Mouse (Mus musculus) kidney, adult 2 months (tissue): ENCODE results near the gene Tifa. TPM values are rescaled to one million over a fixed set of nuclear protein-coding genes. Genes with fewer than 3 reads are reported as not detected.

Experiments used
- DNase-seq: peaks from one replicate; pipeline ENCODE4 v3.0.0; 2021
- H3K27ac ChIP-seq: fragments of 200-500 bp; 2 replicates; pipeline ENCODE4 v1.5.1; 2012; ENCODE audit warnings: low read depth, low read length, control low read depth, inconsistent platforms; ENCODE audit not compliant: insufficient read depth
- H3K27me3 ChIP-seq: fragments of 200-500 bp; replicated peaks from 2 replicates; pipeline ENCODE4 v1.6.1; 2012; ENCODE audit warnings: mild to moderate bottlenecking, moderate library complexity, low read length, inconsistent platforms; ENCODE audit not compliant: control insufficient read depth, insufficient read depth
- H3K36me3 ChIP-seq: fragments of 200-500 bp; 2 replicates; pipeline ENCODE4 v1.6.1; 2012; ENCODE audit warnings: mild to moderate bottlenecking, moderate library complexity, low read length, inconsistent platforms; ENCODE audit not compliant: control insufficient read depth, insufficient read depth
- H3K4me1 ChIP-seq: fragments of 200-500 bp; 2 replicates; pipeline ENCODE4 v1.6.1; 2011; ENCODE audit warnings: low read length; ENCODE audit not compliant: control insufficient read depth, insufficient read depth
- H3K4me3 ChIP-seq: fragments of 200-500 bp; 2 replicates; pipeline ENCODE4 v1.5.1; 2011; ENCODE audit warnings: mild to moderate bottlenecking, low read depth, low read length, control low read depth; ENCODE audit not compliant: insufficient read depth
- CTCF ChIP-seq: fragments of 200-500 bp; conservative IDR thresholded peaks from 2 replicates; pipeline ENCODE4 v1.5.1; 2011; ENCODE audit warnings: low read depth, mild to moderate bottlenecking, control low read depth, low read length, moderate library complexity, mixed read lengths; ENCODE audit not compliant: insufficient read depth, insufficient read length
- POLR2A ChIP-seq: fragments of 200-500 bp; IDR thresholded peaks from one replicate; pipeline ENCODE4 v1.6.1; 2011; ENCODE audit warnings: low read depth, low read length, control low read depth
- WGBS: fragments of 180-500 bp; shearing (Covaris S2); methylation state at CpG from one replicate; pipeline ENCODE4 v1.1.7; 2018; 5-methylcytosine and 5-hydroxymethylcytosine counted together
- polyA plus RNA-seq: library from polyadenylated mRNA; depleted of rRNA; stranded (reverse); fragments of >200 nt; gene quantifications from 2 replicates; pipeline ENCODE4 v1.2.3, GENCODE M21; 2012

Gene Tifa
- polyA plus RNA-seq, 1 experiment = 4.1 TPM

DNA sequence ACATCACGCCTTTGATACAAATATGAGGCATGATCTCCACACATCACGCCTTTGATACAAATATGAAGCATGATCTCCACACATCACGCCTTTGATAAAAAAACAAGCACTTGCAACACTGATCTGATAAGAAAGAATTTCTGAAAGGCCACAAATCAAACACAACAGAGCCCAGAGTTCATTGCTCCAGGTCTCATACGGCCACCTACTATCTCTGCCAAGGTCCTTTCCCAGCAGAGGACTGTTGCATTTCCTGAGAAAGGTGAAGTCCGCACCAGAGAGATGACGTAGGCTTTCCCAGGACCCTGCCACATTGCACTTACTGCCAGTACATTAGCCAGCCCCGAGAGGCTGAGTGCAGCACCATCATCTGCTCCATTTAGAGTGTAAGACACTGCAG, 19.5 kb downstream of the Tifa start:
- no peak for TF ChIP-seq POLR2A
- no peak for TF ChIP-seq CTCF
- H3K36me3 ChIP-seq = no peaks in the 10 kb centered on the region; the same call in 1 of the 2 replicates
- H3K27ac ChIP-seq = no peak overlapping the region
- no peak for DNase-seq
- no peaks in the 10 kb centered on the region for H3K27me3 ChIP-seq
- H3K4me1 ChIP-seq = no peaks in the 10 kb centered on the region
- 93% methylated on average over 7 of the region's 7 CpGs for WGBS
- no peak overlapping the region for H3K4me3 ChIP-seq

DNA sequence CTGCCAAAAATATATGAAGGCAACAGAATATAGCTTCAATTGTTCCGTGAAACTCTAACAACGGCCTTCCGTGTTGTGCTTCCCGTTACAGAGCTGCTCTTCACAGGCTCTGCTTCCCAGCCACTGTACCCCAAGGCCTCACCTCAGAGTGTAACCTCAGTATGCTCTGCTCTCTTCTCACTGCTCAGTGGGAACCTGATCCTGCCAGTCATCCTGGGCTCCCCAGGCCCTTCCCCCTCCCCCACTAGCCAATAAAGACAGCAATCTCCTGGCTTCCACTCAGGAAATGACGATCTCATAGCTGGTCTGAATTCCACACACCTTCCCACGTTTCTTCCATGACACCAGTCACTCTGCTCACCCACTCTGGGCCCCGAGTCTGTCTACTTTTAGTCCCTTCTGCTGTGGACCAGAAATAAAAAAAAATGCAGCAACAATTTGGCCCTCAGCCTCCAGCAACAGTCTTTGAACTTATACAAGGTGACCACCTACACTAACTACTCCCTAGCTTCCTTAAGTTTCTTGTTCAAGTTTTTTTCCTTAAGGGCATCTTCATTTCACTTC, 27.6 kb downstream of the Tifa start:
- no peak for TF ChIP-seq CTCF
- TF ChIP-seq POLR2A = no peak
- H3K27me3 ChIP-seq = no peaks in the 10 kb centered on the region
- no peak overlapping the region for H3K27ac ChIP-seq
- H3K4me1 ChIP-seq = no peaks in the 10 kb centered on the region; the same call in 1 of the 2 replicates
- 66% methylated on average over 7 of the region's 7 CpGs for WGBS
- no peak overlapping the region for H3K4me3 ChIP-seq
- no peaks in the 10 kb centered on the region; the same call in 1 of the 2 replicates for H3K36me3 ChIP-seq
- no peak for DNase-seq

DNA sequence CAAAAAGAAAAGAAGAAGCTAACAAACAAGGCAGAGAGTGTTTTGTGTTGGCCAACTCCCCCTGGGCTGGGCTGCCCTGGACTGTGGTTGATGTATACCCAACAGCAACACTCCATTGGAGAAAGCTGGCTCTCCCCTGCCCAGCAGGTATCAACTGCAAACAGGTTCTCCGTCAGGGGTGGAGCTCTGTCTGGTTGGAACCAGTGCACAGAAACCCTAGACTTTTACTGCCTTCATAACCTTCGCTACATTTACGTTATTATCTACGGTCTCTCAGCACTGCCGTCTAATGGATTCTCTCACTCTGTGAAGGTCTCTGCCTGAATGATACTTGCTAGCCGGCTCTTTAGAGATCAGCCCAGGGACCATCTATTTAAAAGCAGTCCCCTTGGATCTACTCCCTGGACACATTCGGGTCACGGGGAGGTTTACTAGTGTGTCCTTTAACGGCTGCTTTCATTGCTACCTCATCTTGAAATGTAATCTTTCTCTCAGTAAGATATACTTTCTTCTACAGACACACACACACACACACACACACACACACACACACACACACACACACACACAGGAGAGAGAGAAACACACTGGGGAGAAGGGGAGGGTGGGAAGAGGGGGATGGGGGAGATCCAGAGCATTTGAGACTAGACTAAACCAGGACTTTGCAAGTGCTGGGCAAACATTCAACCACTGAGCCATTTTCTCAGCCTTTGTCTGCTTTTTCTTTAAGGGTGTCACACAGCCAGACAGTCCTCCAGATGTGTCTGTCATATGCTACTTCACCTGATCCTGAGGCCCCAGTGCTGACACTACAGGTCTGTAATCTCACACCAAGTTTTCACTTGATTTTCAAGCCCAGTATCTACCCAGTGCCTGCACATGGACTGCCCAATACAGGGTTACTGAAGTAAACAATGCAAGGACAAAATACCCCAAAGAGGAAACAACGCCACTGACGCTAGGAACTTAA, 29.4 kb downstream of the Tifa start:
- WGBS = 52% methylated on average over 11 of the region's 11 CpGs
- no peaks in the 10 kb centered on the region; the same call in 1 of the 2 replicates for H3K36me3 ChIP-seq

GRCm38 (mm10) chr3:127820400-127820799, 30.8 kb downstream of the Tifa start:
- no peak for TF ChIP-seq POLR2A
- no peak for TF ChIP-seq CTCF
- WGBS = 94% methylated on average over 1 of the region's 1 CpGs
- DNase-seq = no peak
- H3K27ac ChIP-seq = no peak overlapping the region
- no peaks in the 10 kb centered on the region for H3K27me3 ChIP-seq
- no peak overlapping the region for H3K4me3 ChIP-seq
- H3K36me3 ChIP-seq = no peaks in the 10 kb centered on the region; the same call in 1 of the 2 replicates
- H3K4me1 ChIP-seq = no peaks in the 10 kb centered on the region; the same call in 1 of the 2 replicates

More for the DNA sequence above, 29.4 kb downstream of the Tifa start:
- Histone ChIP-seq H3K4me1 (no peaks in the 10 kb centered on the region; the same call in 1 of the 2 replicates), H3K27me3 (no peaks in the 10 kb centered on the region), H3K27ac (peak overlapping the region; percentile 77), H3K4me3 (no peak overlapping the region)
- peak; percentile 40 for DNase-seq
- TF ChIP-seq CTCF = no peak
- no peak for TF ChIP-seq POLR2A

- H3K4me1 ChIP-seq = no peaks in the 10 kb centered on the region; the same call in 1 of the 2 replicates
- H3K27me3 ChIP-seq = no peaks in the 10 kb centered on the region
- H3K4me3 ChIP-seq = no peak overlapping the region
- H3K27ac ChIP-seq = no peak overlapping the region
- H3K36me3 ChIP-seq = no peaks in the 10 kb centered on the region; the same call in 1 of the 2 replicates
- no peak for TF ChIP-seq CTCF
- TF ChIP-seq POLR2A = no peak
- DNase-seq = no peak
- 74% methylated on average over 5 of the region's 5 CpGs for WGBS
These were observed 31.6 kb downstream of the Tifa start for GRCm38 (mm10) chr3:127821209-127821608.

GRCm38 (mm10) chr3:127823886-127824863, 34.6 kb downstream of the Tifa start:
- Histone ChIP-seq H3K4me1 (peaks cover 3% of the 10 kb centered on the region; the same call in 1 of the 2 replicates), H3K36me3 (no peaks in the 10 kb centered on the region; the same call in 1 of the 2 replicates), H3K4me3 (no peak overlapping the region), H3K27me3 (no peaks in the 10 kb centered on the region), H3K27ac (no peak overlapping the region)
- 83% methylated on average over 17 of the region's 17 CpGs for WGBS
- TF ChIP-seq CTCF = no peak
- no peak for TF ChIP-seq POLR2A
- no peak for DNase-seq
